Mouse (Mus musculus) lung, postnatal 4 days (tissue): ENCODE data around the gene Med13l.
A peak's percentile ranks its signal among the peaks of the same experiment; 100 is the strongest.

Experiments
- DNase-seq, 2 experiments: peaks; one replicate each; pipeline ENCODE4 v3.0.0; 2021

Med13l gene

GRCm38 (mm10) chr5:118743067-118743466 lies 182.6 kb downstream of the Med13l start:
- DNase-seq: no peak

GRCm38 (mm10) chr5:118747026-118747425 lies 186.5 kb downstream of the Med13l start:
- DNase-seq: peak in 1 of 2 experiments; percentile 38

DNA sequence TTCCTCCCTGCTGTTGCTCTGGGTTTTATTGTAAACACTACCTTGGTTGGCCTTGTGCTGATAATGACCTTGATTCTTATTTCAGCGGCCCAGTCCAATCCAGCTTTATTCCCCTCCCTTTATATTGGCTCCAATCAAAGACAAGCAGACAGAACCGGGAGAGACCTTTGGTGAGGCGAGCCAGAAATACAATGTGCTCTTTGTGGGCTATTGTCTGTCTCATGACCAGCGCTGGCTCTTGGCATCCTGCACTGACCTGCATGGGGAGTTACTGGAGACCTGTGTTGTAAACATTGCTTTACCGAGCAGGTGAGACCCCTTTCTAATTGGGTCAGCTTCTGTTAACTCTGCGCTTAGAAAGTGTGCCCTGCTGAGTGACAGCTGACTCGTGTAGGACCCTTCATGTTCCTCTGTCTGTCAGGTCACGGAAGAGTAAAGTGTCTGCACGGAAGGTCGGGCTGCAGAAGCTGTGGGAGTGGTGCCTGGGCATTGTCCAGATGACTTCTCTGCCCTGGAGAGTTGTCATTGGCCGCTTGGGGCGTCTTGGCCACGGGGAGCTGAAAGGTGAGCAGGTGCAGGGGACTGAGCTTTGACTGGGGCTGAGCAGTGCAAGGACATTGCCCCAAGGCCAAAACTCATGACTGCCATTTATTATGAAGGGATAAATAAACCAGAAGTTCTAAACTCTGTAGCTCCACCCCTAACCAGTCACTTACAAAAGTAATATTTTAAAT lies 191.1 kb downstream of the Med13l start:
- DNase-seq: no peak

DNA sequence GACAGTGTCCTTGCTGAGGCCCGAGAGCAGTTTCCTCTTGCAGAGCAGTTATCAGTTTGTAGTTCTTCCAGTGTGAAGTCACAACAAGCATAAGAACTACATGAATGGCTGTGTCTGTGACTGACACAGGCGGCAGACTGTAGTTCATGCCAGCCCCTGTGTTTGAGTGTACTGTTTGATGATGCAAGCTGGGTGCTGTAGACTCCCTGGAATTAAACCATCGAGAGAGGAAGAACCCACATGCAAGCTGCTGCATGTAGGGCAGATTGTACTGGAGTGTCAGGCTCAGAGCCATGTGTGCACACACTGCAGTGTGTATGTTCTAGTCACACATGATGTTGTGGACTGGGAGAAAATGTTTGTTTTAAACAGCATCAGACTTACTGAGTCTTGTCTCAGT lies 192.4 kb downstream of the Med13l start:
- DNase-seq: no peak

DNA sequence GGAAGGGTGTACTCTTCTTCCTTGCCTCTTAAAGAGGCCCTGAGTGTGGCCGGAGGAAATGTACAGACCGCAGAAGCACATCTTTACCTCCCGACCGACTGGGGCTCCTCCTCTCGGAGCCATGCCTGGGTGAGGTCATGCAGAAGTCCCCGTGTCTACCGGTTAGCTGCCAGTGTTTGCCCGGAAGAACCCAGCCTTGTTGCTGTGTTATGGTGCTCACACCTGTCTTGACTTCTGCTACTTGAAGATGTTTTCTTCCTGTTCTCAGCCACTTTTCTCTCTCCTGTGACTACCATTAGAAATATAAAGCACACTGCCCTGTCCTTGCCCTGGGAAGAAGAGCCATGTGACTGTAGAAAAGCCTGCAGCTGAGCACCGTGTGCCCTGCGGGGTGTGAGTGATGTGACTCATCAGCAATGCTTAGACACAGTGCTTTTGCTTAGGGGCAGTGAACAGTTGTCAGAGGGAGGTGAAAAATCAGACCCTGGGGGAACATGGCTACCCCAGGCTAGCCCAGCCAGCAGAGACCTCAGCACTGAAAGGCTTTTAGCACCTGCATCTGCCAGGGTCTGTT lies 193.1 kb downstream of the Med13l start:
- no peak for DNase-seq

DNA sequence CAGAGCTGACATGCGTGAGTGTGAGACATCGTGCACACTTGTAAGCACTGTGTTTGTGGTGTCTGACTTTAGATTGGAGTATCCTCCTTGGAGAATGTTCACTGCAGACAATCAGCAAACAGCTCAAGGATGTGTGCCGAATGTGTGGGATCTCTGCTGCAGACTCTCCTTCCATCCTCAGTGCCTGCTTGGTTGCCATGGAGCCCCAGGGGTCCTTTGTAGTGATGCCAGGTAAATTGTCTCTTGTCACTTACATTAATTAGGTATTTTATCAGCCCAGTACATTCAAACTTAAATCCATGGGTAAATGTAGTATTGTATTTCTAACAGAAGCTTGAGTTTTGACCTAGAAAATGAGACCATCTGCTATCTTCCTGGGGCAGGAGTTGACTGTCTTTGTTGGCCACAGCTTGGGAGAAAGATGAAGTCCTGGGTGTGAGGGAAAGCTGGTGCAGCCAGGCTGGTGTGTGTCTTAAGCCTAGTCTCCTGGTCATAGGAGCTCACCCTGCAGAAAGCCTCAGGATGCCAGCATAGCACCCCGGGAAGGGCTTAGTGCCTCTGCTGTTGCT lies 193.8 kb downstream of the Med13l start:
- DNase-seq: no peak

DNA sequence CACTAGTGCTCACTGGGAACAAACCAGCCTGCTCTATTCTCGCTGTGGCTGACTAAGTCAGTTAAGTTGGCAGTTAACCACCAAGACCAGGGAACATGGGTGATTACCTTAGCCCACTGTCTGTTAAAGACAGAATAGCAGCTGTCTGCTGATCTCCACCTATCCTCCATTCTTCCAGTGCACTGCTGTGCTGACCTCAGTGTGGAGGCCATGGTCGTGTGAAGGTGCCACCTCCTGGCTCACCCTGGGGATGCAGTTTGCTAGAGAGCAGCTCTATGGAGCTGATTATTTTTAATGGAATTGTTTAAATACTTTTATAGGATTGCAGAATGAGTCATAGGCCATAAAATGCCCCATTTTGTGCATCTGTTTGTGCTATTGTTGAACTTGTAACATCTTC lies 195.6 kb downstream of the Med13l start:
- DNase-seq: no peak

DNA sequence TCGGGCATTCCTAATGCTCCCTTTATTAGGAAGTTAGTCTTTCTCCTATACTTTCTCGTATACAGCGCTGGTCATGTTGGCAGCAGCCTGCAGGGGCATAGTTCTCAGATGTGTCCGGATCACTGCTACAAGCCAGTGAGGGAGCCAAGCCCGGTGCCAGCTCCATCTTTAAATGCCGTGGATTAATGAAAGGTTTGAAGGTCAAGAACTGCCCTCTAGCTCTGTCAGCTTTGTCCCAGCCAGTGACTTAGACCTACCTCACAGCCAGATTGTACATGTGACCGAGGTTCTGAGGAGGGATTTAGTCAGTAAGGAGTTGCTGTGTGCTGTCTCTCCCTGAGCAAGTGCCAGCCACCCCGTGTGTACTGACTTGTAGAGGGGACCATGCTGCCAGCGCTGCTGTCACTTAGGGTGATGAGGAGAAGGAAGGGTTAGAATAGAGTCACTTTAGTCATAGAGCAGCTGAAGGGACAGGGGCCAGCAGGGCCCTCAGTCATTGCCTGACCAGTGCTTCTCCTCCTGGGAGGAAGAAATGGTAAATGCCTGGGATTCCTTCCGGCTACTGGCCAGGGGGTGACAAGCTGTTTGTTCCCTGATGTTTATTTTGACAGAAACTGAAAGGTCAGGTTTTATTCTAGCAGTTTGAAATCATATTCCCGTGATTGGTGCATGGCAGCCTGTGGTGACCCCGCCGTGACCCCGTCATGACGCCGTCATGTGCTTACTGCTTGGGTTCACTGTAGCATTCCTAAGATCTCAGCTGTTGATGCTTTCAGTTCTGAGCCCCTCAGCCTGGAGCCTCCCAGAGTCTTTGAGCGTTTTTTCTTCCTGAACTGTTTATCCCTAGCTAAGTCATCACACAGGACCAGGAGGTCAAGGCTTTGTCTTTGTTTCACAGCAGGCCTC lies 197.2 kb downstream of the Med13l start:
- peak; percentile 26 to 59 for DNase-seq

GRCm38 (mm10) chr5:118760986-118761385 lies 200.5 kb downstream of the Med13l start:
- DNase-seq: no peak

- DNase-seq: no peak
These were observed 202.2 kb downstream of the Med13l start for GRCm38 (mm10) chr5:118762499-118763185.

GRCm38 (mm10) chr5:118763353-118763752 lies 202.9 kb downstream of the Med13l start:
- DNase-seq: peak in 1 of 2 experiments; percentile 37

GRCm38 (mm10) chr5:118769143-118769542 lies 208.7 kb downstream of the Med13l start:
- no peak for DNase-seq

DNA sequence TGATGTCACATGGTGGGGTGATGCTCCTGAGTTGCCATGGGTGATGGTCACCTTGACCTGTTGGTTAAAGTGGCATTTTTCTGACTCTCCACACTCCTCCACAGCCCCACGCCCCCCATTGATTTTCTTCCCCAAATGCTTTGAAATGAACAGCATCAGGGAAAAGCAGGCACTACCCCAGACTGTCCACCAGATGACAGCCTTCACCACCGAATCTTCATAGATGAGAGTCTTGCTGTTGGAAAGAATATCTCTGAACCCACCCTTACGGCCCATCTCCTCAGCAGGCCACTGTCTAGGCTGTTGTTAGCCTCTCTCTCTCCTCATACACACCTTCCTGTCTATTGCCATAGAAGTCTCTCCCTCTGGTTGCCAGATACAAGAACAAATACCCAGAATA lies 213.4 kb downstream of the Med13l start:
- DNase-seq: peak in 1 of 2 experiments; percentile 60

GRCm38 (mm10) chr5:118776396-118776795 lies 215.9 kb downstream of the Med13l start:
- DNase-seq: no peak

- peak; percentile 67 to 76 for DNase-seq
These were observed 221.1 kb downstream of the Med13l start for GRCm38 (mm10) chr5:118781598-118781997.

GRCm38 (mm10) chr5:118782139-118782538 lies 221.7 kb downstream of the Med13l start:
- DNase-seq: no peak

GRCm38 (mm10) chr5:118789226-118789625 lies 228.7 kb downstream of the Med13l start:
- DNase-seq: no peak

DNA sequence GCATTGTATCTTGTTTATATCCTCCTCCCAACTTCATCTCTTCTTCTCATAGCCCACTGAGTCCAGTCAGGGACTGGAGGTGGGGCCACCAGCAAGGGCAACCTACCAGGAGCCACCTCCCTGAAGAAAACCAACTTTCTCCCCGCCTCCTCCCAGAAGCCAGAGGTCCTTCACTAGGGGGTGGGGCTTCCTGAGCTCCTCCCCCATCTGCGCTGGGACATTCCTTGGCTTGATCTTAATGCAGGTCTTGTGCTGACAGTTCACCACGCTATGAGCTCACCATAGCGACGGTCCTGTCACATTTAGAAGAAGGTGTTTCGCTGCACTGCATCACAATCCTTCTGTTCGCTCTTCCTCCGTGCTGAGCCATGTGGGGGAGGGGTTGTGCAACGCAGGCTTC lies 229.3 kb downstream of the Med13l start:
- no peak for DNase-seq

DNA sequence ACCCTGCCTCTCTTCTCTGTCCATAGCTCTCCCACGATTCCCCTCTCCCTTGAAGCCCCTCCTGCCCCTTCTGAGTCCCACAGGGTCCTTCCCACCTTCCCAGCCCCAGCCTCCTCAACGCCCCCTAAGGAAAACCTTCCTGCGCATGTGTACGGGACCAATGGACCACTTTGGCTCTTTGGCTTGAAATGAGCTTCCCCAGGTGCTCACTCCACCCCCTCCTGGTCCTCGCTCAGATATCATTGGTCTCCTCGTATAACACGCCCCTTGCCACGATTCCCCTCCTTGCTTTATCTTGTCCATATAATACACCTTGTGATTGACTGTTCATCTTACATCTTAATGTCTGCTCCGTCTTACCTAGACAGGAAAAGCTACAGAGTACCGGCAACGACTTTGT lies 237.3 kb downstream of the Med13l start:
- DNase-seq: no peak

DNA sequence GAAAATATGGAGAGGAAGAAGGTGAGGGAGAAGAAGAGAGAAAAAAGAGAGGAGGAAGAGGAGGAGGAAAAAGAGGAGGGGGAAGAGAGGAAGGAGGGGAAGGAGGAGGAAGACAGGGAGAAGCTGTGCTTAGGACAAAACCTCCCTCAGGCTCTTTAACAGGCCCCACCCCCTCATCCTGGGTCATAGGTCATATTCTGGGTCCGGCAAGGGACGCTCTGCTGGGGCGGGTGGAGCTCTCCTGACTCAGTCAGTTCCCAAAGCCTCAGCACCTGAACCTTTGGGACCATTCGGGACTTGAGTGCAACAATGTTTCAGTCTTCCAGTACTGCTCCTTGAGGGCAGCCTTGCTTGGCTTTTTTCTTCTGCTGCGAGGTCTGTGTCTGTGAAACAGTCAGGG lies 241.1 kb downstream of the Med13l start:
- no peak for DNase-seq

DNA sequence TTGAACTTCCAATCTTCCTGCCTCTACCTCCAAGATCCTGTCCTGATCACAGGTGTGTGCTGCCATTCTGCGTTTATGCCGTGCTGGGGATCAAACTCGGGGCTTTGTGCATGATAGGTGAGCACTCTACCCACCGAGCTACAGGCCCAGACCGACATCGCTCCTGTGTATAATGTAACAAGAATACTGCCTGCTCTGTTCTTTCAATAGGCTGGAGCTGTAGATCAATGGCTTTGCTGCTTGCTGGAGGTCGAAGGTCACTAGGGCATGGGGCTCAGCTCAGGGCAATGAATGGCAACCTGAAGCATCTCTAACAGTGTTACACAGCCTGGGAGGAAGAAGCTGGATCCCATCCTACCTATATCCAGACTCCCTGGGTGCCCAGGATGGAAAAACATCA lies 241.6 kb downstream of the Med13l start:
- no peak for DNase-seq

DNA sequence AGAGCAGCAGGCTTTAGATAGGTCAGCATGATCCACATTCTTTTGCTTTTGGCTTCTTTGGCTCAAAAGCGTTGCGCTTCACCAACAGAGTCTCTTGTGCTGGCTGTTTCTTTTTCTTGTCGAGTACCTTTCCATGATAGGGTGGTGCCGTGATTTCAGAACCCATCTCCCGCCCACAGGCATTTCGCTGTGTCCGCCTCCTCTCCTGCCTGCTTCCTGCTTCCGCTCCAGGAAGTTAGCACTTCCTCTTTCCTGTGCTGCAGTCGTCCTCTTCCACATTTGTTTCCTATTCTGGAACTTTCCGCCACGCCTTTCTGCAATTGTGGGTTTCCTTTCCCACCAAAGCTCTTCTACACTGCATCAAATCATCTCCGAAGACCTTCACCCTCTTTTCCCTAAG lies 248.5 kb downstream of the Med13l start:
- DNase-seq: no peak

DNA sequence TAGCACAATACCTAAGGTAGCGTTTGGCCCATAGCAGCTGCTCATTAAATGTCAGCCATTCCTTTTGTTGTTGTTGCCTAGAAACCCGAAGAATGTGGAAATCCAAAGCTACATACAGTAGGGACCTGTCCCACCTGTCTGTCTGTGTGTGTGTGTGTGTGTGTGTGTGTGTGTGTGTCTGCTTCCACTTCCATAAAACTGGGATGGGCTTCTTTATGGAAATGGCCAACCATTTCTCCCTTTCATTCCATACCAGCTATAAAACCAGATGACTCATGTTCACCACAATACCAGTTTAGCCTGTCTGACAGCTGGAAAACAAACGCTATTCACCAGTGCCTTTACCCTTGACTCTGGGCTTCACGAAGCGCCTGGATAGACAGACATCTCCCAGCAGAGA lies 249.1 kb downstream of the Med13l start:
- no peak for DNase-seq
